Mouse (Mus musculus) left cerebral cortex, adult 9 months (tissue): ENCODE results near the gene Cnnm1.

ENCODE experiments used
- DNase-seq, 2 experiments: peaks; one replicate each; pipeline ENCODE4 v3.0.0; 2022; ENCODE audit warnings: low spot score in 2 of 2

The Cnnm1 gene

DNA sequence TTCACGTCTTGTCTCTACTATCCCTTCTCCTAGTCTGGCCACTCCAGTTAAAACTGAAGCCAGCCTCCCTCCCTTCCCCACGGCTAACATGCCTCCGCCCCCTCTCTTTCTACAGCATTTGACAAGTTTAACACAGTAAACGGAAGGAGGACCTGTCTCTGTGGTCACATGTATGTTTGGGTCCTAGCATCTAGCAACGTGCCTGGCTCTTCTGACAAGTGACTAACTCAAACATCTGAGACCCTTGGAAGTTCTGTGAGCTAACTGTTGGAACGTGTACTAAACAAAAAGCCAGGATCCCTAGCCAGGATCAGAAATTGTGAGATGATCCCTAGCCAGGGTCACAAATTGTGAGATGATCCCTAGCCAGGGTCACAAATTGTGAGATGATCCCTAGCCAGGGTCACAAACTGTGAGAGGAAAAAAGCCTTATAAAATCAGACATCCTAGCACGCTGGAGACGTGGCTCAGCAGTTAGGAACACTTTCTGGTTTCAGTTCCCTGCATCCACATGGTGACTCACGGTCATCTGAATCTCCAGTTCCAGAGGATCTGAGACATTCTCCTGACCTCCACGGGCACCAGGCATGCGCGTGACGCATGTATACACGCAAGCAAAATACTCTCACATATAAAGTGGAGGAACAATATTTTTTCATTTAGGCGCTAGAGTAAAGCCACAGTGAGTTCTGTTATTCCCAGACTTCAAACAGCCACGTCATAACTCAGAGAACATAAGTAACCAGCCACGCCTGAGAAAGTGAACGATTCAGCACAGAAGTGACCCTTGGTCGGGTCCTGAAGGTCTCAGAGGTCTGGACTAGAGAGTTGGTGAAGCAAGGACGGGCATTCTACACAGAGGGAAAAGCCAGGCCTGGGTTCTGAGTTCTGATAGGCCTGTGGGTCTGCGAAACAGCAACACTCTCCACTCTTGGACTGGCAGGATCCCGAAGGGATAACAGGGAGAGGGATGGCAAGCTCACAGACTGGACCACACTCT lies 71.7 kb downstream of the Cnnm1 start:
- DNase-seq = no peak

DNA sequence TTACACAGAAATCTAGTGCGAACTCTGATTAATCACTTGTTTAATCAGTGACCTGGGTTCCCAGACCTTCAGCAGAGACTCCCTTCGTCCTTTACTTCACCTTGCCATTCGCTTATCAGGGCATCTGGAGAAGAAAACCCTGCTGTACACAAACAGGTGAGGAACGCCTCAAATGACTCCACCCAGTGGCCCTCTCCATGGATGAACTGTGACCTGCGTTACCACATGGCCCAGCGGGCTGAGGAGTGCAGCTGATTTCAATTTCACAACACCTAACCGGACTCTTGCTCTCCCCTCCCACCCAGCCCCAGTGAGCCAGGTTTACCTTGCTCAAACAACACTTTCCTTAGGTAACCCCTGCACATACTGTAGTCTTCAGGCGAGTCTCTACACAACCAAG lies 73.6 kb downstream of the Cnnm1 start:
- no peak for DNase-seq

DNA sequence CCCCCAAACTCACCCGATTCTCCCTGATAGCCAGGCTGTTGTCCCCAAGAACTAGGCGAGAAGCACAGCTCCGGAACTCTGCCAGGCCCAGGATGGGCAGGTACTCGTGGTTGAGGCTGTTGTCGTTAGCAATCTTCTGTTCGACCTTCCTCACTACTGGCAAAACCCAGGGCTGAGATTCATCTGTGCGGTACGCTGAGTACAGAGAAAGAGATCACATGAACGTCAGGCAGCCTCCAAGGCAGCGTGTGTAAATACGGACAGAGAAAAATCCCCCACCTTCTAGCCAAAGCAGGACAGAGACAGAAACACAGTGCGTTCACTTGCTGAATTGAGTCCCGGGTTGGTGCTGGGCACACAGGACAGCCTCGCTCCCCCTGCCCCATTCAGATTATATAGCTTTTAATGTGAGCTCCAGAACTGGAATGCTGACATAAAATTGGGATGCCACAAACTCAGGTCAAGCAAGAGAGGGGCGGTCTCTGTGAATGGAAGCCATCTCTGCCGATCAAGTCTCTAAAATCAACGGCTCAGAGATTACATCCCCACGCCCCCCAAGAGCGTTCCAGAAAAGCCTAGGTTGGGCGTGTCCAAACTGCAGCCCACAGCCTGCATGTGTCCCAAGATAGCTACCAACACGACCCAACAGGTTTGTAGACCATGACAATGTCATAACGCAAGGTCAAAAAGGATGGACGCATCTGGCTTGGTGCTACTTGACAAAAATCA lies 75.6 kb downstream of the Cnnm1 start:
- DNase-seq = no peak

DNA sequence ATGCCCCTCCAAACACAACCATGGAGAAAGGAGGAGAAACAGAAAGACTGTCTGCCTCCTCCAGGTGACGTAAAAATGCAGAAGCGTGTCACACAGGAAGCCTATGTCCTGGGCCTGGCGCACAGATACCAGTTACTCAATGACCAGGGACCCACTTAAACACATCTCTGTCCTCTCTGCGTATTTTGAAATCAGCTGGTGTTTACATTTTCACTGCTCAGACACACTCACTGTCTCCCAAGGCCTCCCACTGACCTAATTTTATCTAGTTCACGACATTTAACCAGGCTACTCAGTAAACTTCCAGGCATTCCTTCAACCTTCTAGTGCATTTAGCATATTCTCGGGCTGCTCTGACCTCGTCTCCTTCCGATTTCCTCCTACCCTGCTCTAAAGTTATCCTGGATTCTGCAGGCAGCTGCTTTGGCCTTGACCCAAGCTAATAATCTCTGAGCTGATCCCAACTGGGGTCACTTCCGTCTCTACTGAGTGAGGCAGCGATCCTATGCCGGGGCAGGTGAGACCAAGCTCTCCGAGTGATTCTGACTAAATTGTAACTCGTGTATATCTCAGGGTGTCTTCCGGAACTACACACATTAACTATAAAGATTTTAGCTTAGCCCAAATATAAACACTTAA lies 76.3 kb downstream of the Cnnm1 start:
- DNase-seq = no peak

DNA sequence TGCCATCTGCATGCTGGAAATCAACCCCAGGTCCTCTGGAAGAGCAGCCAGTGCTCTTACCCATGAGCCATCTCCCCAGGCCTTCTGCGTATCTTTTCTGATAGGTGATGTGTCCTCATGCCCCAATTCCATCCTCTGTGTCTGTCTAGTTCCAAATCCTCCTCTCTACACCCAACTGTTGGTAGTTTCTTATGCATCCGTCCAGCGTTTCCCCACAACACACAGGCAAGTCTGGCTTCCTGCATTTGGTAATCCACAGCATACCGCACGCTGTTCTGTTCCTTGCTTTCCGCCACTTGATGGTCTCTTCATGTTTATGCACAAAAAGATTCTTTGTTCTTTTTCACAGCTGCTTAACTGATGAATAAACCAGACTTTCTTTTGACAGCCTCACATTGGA lies 77.1 kb downstream of the Cnnm1 start:
- DNase-seq = no peak

DNA sequence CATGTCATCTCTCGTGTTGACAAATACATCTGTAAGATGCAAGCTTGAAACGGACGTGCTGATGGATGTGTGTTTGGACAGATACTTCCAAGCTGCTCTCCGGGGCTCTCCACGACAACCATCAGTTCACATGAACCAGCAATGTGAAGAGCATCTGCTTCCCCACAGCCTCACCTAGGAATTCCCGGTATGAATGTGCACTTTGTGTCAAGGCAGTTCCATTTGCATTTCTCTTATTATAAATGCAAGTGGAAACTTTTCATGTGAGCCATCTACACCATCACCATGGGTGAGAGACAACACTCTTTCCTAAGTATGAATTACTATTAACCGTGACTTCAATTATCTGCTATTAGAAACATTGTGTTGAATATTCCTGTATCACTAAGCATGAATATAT lies 77.6 kb downstream of the Cnnm1 start:
- no peak for DNase-seq

DNA sequence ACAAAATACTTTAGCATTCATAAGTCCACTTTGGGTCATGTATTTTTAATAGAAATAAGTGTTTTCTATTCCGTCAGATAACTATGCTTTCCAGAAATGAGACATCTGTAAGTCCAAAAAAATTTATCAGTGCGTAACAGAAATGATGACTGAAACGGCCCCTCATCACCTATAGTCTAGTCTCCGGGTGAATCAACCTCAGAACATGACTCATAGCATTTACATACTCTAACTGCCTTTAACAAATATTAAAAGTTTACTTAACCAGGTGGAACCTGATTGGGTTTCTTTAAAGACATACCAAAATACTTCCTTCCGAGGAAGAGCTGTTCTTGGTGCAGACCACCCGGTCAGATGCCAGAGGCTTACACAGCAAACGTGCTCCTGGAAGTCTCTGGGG lies 78.0 kb downstream of the Cnnm1 start:
- no peak for DNase-seq

DNA sequence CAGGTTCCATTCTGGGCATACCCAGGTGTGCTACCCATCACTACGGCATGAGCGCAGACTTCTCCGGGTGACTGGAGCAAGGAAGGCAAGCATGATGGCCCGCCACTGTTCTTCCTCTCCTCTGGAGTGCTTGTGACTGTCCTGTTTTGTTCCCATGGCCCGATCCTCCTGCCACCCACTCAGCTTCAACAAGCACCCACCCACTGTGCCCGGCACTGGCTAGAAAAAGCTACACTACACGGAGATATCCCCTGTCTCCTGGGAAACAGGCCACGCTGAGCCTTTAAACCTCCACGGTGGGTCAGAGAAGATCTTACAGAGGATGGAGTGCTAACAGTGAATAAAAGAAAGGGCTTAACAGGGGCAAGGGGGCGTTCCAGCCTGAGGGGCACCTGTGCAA lies 79.0 kb downstream of the Cnnm1 start:
- DNase-seq = peak in 1 of 2 experiments; percentile 53

DNA sequence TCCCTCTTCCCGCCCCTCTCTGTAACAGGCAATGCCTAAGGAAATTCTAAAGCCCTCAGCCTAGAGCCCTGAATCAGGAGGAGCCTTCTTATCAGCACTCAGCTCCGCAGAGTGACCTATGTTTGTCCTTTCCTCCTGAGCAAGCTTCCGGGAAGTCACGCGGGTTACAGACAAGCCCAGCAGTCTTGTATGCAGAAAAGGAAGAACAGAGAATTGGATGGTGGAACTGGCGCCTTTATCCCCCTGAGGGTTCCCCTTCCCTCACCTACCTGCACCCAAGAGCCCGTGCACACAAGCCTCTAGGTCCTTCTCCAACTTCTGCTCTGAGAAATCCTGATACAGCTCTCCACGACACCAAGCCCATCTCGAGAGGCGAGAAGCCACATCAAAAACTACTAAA lies 80.2 kb downstream of the Cnnm1 start:
- DNase-seq = no peak

DNA sequence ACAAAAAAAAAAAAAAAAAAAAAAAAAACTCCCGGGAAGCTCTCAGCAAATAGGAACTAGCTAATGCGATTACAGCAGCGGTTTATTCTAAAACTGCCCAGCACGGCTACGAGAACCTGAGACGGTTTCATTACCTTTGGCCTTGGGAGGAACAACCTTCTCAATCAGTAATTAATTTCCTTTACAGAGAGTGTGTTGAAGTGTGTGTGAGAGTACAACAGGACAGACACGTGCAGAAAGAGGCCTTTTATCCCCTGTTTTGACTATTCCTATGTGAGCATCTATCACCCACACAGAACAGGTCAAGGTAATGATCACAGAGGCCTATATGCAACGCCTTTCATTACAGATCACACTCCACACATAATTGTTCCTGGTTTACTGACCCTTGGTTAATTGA lies 81.1 kb downstream of the Cnnm1 start:
- DNase-seq = no peak

DNA sequence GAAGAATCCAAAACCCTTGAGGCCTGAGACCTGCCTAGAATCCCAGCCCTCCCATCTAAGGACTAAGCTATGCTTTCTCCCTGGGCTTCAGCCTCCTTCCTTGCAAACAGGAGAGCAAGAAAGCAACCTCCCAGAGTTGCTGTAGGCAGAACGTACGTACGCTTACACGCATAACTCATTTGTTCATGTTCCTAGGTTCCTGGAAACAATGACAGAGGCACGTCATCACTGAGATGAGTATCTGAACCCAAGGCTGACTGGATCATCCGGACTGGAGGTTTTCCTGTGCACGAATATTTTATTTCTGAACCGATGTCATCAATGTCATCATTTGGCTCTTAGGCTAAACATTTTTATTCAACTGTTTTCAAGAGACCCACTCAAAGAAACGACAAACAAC lies 81.8 kb downstream of the Cnnm1 start:
- peak in 1 of 2 experiments; percentile 36 for DNase-seq

DNA sequence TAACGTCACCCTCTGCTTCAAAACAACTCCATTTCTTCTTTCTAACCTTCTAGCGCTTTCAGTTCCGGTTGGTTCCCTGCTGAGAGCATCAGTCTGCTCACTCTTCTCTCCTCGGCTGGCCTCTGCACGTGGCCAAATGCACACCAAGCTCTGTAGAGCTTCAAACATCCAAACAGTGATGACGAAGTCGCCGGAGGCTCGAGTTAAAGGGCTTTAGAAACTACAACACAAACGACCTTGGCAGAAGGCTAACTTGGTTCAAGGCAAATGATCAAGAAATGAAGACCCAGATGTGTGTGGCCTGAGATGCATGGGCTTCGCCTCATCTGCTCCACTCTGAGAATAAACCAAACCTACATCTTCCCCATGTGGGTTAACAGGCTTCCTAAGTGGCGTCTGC lies 83.3 kb downstream of the Cnnm1 start:
- DNase-seq = peak; percentile 54 to 64

DNA sequence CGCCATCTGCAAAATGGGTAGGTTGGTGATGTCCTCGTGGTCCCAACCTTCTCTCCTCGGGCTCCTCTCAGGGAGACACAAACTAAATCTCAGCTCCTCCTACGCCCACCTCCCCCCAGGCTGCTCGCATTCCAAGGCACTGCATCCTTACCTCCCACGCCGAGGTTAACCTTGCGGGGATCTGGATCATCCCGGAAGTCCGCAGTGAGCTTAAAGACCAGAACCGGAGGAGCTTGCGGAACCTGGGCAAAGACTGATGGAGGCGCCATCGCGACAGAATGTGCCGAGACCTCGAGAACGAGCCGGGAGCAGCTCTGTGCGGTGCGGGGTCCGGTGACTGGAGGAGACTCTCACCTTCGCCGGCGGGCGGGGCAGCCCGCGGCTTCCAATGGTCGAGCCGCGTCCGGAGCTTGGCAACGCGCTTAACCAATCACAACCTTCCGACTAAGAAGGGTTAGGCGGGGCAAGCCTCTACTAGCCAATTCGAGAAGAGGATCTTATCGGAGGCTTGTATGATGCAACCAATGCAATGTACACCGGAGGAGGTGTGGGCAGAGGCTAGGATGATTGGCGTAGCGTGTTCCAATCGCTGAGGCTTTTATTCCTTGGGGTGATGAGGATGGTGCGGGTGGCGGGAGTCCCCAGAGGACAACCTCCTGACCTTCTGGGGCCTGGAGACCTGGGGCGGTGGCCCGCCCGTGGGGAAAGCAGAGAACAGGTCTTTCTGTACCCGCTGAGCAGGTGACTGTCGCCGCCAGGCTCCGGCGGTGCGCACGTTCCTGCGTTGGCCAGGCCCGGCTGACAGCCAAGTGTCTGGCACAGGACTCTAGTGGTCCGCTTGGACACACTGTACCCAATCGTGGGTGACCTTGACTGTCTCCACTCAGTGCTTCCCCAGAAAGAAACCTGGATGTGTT lies 84.2 kb downstream of the Cnnm1 start, which contains the start of gene Got1:
Got1 (minus strand) TSS at position 419 of the 917 bp plus-strand sequence.
- peak; percentile 97 to 98 for DNase-seq

DNA sequence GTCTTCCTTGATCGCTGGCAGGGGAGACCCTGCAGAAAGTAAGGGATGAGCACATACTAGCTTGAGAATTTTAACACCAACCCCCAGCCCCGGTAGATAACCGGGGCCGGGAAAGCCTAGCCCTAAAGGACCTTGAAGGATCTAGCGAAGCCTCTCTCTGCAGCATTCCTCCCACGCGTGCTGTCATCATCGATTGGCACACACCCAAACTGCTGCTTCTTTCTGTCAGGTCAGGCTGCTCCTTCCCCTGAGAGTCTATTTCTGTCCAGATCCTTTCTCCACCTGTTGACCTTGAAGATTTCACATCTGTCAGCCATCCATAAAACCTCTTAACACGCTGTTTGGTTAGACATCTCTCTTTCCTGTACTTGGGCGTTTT lies 84.9 kb downstream of the Cnnm1 start:
- peak in 1 of 2 experiments; percentile 67 for DNase-seq

DNA sequence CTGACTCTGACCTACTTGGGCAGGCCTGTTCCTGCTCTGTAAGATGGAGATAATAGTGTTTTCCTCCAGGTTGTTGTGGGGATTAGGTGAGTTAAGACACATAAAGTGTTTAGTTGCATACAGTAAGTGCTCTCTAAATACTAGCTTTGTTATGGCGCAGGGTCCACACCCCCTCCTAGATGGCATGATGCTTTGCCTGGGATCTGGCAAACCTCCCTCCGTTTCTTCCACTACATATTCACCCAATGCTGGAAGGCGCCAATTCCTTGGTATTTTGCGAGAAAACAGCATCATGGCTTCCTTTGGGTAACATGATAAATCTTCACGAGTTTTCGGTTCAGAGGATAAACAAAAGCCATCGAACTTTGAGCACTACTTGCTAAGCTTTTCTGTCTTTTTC lies 85.3 kb downstream of the Cnnm1 start:
- no peak for DNase-seq

DNA sequence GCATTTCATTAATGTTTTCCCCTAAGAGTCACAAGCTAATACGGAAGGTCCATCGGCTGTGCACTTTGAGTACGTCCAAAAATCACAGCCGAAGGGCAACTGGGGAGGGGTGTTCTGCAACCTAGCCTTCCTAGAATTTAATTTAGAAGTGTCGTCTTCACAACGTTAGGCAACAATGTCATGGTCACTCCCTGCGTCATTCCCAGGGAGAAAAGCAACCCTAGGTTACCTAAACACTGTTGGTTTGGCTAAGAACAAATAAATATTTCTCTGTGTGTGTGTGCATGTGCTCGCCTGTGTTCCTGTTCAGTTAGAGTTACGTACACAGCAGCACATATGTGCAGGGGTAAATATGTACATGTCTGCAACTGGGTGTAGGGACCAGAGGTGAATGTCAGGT lies 85.8 kb downstream of the Cnnm1 start:
- DNase-seq = no peak

DNA sequence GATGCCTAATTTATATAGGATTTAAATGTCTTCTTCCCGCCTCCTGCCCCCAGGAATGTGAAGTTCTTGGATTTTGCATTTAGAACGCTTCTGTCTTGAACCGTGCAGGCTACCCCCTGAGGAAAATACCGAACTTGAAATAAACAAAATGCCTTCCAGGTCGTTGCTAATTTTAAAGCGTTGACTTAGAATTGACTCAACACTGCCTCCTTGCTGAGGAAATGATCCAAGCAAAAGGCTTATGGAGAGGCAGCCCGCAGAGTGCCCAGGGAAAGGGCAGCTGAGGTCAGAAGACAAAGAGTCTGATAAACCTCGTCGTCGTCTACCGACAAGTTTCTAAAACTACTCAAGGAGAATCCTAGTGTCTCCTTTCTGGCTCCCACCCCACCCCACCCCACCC lies 86.9 kb downstream of the Cnnm1 start:
- DNase-seq = no peak

DNA sequence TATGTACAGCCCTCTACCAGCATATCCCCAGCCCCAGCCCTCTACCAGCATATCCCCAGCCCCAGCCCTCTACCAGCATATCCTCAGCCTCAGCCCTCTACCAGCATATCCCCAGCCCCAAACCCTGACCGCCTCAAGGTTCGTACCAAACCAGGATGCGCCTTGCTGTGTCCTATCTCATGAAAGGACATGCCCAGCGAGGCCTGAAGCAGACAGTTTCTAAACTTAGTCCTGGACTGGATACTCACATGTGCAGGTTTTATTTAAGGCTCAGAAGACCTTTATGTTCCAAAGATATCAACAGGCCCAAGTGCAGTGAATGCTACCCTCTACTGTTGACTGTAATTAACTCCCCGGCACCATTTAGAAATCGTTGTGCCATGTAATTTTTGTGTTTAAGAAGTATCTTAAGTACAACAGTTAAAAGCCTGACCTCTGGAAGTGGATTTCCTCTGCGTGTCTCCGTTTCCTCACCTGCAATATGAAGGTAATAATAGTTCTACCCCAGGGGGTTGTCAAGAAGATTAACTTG lies 87.9 kb downstream of the Cnnm1 start:
- DNase-seq = no peak

DNA sequence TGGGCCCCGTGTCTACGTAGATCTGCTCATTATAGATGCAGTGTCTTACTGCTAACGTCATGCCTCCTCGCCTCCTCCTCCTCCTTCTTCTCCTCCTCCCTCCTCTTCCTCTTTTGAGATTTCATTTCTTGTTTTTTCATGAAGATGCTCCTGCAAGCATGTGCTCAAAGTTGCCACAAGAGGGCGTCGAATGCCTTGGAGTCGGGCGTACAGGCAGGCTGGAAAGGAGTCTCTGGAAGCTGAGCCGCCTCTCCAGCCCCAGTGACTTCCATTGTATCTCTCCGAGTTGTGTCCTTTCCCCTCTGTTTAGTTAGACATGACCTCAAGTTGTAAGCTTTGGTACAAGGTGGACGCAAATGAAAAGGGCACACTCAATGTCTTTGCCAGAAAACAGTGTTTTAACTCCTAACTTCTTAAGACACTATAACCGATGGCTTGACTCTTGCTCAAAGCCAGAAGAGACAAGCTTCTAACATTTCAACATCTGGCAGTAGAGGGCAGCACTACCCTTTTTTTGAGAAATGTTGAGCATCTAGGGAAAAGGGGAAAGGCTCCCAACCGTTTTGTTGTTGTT lies 90.0 kb downstream of the Cnnm1 start:
- DNase-seq = peak in 1 of 2 experiments; percentile 82

DNA sequence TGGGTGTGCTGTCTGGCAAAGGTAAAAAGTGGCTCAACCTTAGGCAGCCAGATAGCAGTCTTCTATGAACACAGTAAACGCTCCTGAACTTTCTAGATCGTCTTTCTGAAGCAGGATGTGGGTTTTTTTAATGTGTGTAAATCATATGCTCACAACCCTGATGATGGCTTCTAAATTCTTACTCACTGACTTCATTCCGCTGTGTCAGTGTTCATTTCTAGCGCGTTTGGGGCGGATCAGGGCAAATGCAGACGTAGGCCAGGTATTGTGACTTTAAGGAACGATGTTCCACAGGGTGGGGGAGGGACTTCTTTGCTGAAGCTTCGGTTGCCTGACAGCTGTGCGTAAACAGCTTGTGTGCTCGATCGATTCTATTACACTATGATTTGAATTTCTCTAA lies 90.7 kb downstream of the Cnnm1 start:
- DNase-seq = no peak

DNA sequence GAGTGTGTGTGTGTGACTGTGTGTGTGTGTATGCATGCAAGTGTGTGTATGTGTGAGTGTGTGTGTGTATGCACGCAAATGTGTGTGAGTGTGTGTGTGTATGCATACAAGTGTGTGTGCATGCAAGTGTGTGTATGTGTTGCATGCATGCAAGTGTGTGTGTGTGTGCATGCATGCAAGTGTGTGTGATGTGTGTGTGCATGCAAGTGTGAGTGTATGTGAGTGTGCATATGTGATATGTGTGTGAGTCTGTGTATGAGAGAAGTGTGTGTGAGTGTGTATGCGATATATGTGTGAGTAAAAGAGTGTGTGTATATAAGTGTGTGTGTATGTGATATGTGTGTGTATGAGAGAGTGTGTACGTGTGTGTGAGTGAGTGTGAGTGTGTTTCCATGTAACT lies 95.1 kb downstream of the Cnnm1 start:
- DNase-seq = no peak
